Mouse (Mus musculus): ENCODE results near the gene Naa10. TPM values are rescaled to one million over a fixed set of nuclear protein-coding genes. Genes with fewer than 3 reads are reported as not detected.

Gene Naa10
- polyA plus RNA-seq, 1 experiment, result 80.3 TPM

Other genes with a start within 250 kb of the Naa10 start
- 116 TPM in 2 replicates for gene Slc6a8, start 248.8 kb downstream of the Naa10 start, polyA plus RNA-seq (2012; rRNA removed)
- gene Bcap31, start 205.8 kb downstream of the Naa10 start, polyA plus RNA-seq (2012; rRNA removed), result 77.3 and 81.6 TPM in 2 replicates
- gene Abcd1, start 205.3 kb downstream of the Naa10 start, polyA plus RNA-seq (2012; rRNA removed), result 15.8 and 17.6 TPM in 2 replicates
- gene Plxnb3, start 164.9 kb downstream of the Naa10 start, polyA plus RNA-seq (2012; rRNA removed), result 11.4 and 12.2 TPM in 2 replicates
- gene Srpk3, start 147.5 kb downstream of the Naa10 start, polyA plus RNA-seq (2012; rRNA removed), result 19.1 and 20.2 TPM in 2 replicates
- 545 and 567 TPM in 2 replicates for gene Idh3g, start 135.0 kb downstream of the Naa10 start, polyA plus RNA-seq (2012; rRNA removed)
- 142 and 161 TPM in 2 replicates for gene Ssr4, start 134.9 kb downstream of the Naa10 start, polyA plus RNA-seq (2012; rRNA removed)
- 89.4 and 92.9 TPM in 2 replicates for gene Pdzd4, start 97.0 kb downstream of the Naa10 start, polyA plus RNA-seq (2012; rRNA removed)
- gene Avpr2, start 29.8 kb downstream of the Naa10 start, polyA plus RNA-seq (2012; rRNA removed), result not detected in 2 replicates
- gene L1cam, start 25.8 kb downstream of the Naa10 start, polyA plus RNA-seq (2012; rRNA removed), result 88.7 and 113 TPM in 2 replicates
- gene Arhgap4, start 74 bp downstream of the Naa10 start, polyA plus RNA-seq (2012; rRNA removed), result 6.4 and 7.3 TPM in 2 replicates
- gene Renbp, start 8.9 kb upstream of the Naa10 start, polyA plus RNA-seq (2012; rRNA removed), result 9.2 and 10.0 TPM in 2 replicates
- 41.1 and 44.0 TPM in 2 replicates for gene Hcfc1, start 44.4 kb upstream of the Naa10 start, polyA plus RNA-seq (2012; rRNA removed)
- gene Irak1, start 102.0 kb upstream of the Naa10 start, polyA plus RNA-seq (2012; rRNA removed), result 91.0 and 101 TPM in 2 replicates
- 0.25 and 0.32 TPM in 2 replicates for gene Opn1mw, start 205.5 kb upstream of the Naa10 start, polyA plus RNA-seq (2012; rRNA removed)
- 29.7 and 30.6 TPM in 2 replicates for gene Mecp2, start 213.4 kb upstream of the Naa10 start, polyA plus RNA-seq (2012; rRNA removed)
- not detected in 2 replicates for gene Tex28, start 245.9 kb upstream of the Naa10 start, polyA plus RNA-seq (2012; rRNA removed)

All from frontal cortex, adult 2 months (tissue).